Mouse (Mus musculus): ENCODE results near the gene Aco2.
A peak's percentile ranks its signal among the peaks of the same experiment; 100 is the strongest.

The Aco2 gene

GRCm38 (mm10) chr15:81845724-81846123 is 26.4 kb upstream of the Aco2 start:
- no peak for DNase-seq (ENCODE audit: low read depth, low spot score)

- no peak for DNase-seq (ENCODE audit: low read depth, low spot score)
Observed at GRCm38 (mm10) chr15:81846755-81847154, 25.4 kb upstream of the Aco2 start.

GRCm38 (mm10) chr15:81847161-81847560 is 24.9 kb upstream of the Aco2 start:
- DNase-seq (ENCODE audit: low read depth, low spot score), result no peak

GRCm38 (mm10) chr15:81847861-81848260 is 24.2 kb upstream of the Aco2 start:
- no peak for DNase-seq (ENCODE audit: low read depth, low spot score)

GRCm38 (mm10) chr15:81848301-81848700 is 23.8 kb upstream of the Aco2 start:
- DNase-seq (ENCODE audit: low read depth, low spot score), result peak; percentile 56

GRCm38 (mm10) chr15:81849104-81849503 is 23.0 kb upstream of the Aco2 start:
- no peak for DNase-seq (ENCODE audit: low read depth, low spot score)

GRCm38 (mm10) chr15:81850718-81851117 is 21.4 kb upstream of the Aco2 start:
- DNase-seq (ENCODE audit: low read depth, low spot score), result no peak

- DNase-seq (ENCODE audit: low read depth, low spot score), result no peak
Observed at GRCm38 (mm10) chr15:81851375-81851774, 20.7 kb upstream of the Aco2 start.

GRCm38 (mm10) chr15:81852411-81853000 is 19.6 kb upstream of the Aco2 start:
- DNase-seq (ENCODE audit: low read depth, low spot score), result no peak

- DNase-seq (ENCODE audit: low read depth, low spot score), result no peak
Observed at GRCm38 (mm10) chr15:81853081-81853480, 19.0 kb upstream of the Aco2 start.

GRCm38 (mm10) chr15:81856030-81856790 is 15.9 kb upstream of the Aco2 start:
- peak; percentile 76 for DNase-seq (ENCODE audit: low read depth, low spot score)

GRCm38 (mm10) chr15:81856938-81857723 is 15.0 kb upstream of the Aco2 start:
- peak; percentile 60 for DNase-seq (ENCODE audit: low read depth, low spot score)

GRCm38 (mm10) chr15:81857724-81858116 is 14.4 kb upstream of the Aco2 start:
- DNase-seq (ENCODE audit: low read depth, low spot score), result no peak

- peak; percentile 91 for DNase-seq (ENCODE audit: low read depth, low spot score)
Observed at GRCm38 (mm10) chr15:81858138-81858516, 14.0 kb upstream of the Aco2 start.

- DNase-seq (ENCODE audit: low read depth, low spot score), result no peak
Observed at GRCm38 (mm10) chr15:81858517-81859329, 13.4 kb upstream of the Aco2 start, which contains the start of gene Tob2. TSS of gene Tob2 (minus strand) at chr15:81858796.

- peak; percentile 92 for DNase-seq (ENCODE audit: low read depth, low spot score)
Observed at GRCm38 (mm10) chr15:81859330-81860255, 12.5 kb upstream of the Aco2 start.

GRCm38 (mm10) chr15:81860471-81861135 is 11.5 kb upstream of the Aco2 start:
- no peak for DNase-seq (ENCODE audit: low read depth, low spot score)

- no peak for DNase-seq (ENCODE audit: low read depth, low spot score)
Observed at GRCm38 (mm10) chr15:81864238-81864637, 7.9 kb upstream of the Aco2 start.

- DNase-seq (ENCODE audit: low read depth, low spot score), result no peak
Observed at GRCm38 (mm10) chr15:81869985-81870384, 2.1 kb upstream of the Aco2 start.

Data from retina, postnatal 7 days (tissue).